Mouse (Mus musculus): ENCODE results near the gene Map7d1.

- TF ChIP-seq CTCF (IDR thresholded peaks at IDR 0.05; ENCODE audit: insufficient read depth, low read depth, low read length) (no peak), POLR2A (IDR thresholded peaks at IDR 0.05; ENCODE audit: insufficient read depth, low read depth, low read length) (no peak)
These were observed 16.2 kb downstream of the Map7d1 start for GRCm38 (mm10) chr4:126239862-126240475.

Data from olfactory bulb, adult 2 months (tissue).